Mouse (Mus musculus): ENCODE measurements around the gene Cdkl2.

- no peak for TF ChIP-seq CTCF (IDR thresholded peaks at IDR 0.05; ENCODE audit: insufficient read depth, low read length)
- TF ChIP-seq POLR2A (IDR thresholded peaks at IDR 0.05; ENCODE audit: borderline replicate concordance, extremely low read depth, low read depth, low read length), result no peak
Measured at GRCm38 (mm10) chr5:91983490-91983889, 60.2 kb downstream of the Cdkl2 start.
